Mouse (Mus musculus): Measurements from ENCODE around the gene Cd68. TPM values are rescaled to one million over a fixed set of nuclear protein-coding genes. Genes with fewer than 3 reads are reported as not detected.
"Not testable (repeated sequence)": the region's sequence is repeated elsewhere in the genome, so short reads cannot be mapped to it uniquely, and the experiment has no call there.

Gene Cd68
- polyA plus RNA-seq, 1 experiment from 2014 or later: 12.4 TPM

DNA sequence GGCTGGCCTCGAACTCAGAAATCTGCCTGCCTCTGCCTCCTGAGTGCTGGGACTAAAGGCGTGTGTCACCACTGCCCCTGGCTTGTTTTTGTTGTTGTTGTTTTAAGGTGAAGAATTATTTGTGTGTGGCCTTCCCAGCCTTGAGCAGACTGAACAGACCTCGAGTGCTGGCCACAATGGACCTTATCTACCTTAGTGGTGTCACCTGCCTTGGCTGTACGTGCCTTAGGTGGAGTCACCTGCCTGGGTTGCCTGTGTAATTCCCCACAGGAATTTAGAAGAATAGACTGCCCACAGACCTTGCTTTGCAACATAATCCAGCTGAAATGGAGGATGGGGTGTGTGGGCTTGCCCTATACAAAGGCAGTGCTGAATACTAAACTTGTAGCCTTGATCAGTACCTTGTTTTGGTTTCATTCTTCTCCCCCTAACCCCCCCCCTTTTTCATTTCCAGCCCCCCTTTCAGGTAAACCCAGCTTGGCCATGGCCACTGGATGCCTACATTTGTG is 42.0 kb upstream of the Cd68 start:
- 87% methylated on average over 4 of the region's 4 CpGs for WGBS
- H3K9me3 ChIP-seq (ENCODE audit: low read length): no peaks in the 10 kb centered on the region
- no peak overlapping the region for H3K4me3 ChIP-seq (ENCODE audit: low read length)
- H3K9ac ChIP-seq (replicated peaks; ENCODE audit: low read length): no peak overlapping the region
- no peaks in the 10 kb centered on the region for H3K4me1 ChIP-seq (ENCODE audit: insufficient read depth, low read length)
- H3K27ac ChIP-seq (ENCODE audit: low read length): no peak overlapping the region
- H3K27me3 ChIP-seq (ENCODE audit: insufficient read depth, low read length): no peaks in the 10 kb centered on the region
- no peak for ATAC-seq (ENCODE audit: low FRiP score, low TSS enrichment)
- H3K4me2 ChIP-seq (replicated peaks; ENCODE audit: low read depth, low read length): no peak overlapping the region
- no peaks in the 10 kb centered on the region for H3K36me3 ChIP-seq (ENCODE audit: insufficient read depth, low read length)

DNA sequence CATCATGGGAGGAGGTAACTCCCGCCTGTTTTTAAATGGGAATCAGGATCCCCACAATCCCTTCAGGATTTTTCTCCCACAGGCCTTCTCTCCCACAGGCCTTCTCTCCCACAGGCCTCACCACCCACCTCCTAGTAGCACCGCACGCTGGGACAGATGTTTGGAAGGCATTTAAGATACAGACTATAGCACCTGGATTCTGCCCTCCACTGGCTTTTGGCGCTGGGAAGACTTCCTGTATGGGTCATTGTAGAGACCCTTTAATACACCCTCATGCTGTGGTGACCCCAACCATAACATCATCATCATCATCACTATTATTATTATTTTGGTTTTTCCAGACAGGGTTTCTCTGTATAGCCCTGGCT is 41.5 kb upstream of the Cd68 start:
- Histone ChIP-seq H3K4me3 (ENCODE audit: low read length) (no peak overlapping the region), H3K4me1 (ENCODE audit: insufficient read depth, low read length) (no peaks in the 10 kb centered on the region), H3K36me3 (ENCODE audit: insufficient read depth, low read length) (no peaks in the 10 kb centered on the region), H3K9ac (replicated peaks; ENCODE audit: low read length) (no peak overlapping the region), H3K27ac (ENCODE audit: low read length) (no peak overlapping the region), H3K4me2 (replicated peaks; ENCODE audit: low read depth, low read length) (no peak overlapping the region), H3K27me3 (ENCODE audit: insufficient read depth, low read length) (no peaks in the 10 kb centered on the region), H3K9me3 (ENCODE audit: low read length) (no peaks in the 10 kb centered on the region)
- WGBS: 86% methylated on average over 4 of the region's 4 CpGs
- no peak for ATAC-seq (ENCODE audit: low FRiP score, low TSS enrichment)

DNA sequence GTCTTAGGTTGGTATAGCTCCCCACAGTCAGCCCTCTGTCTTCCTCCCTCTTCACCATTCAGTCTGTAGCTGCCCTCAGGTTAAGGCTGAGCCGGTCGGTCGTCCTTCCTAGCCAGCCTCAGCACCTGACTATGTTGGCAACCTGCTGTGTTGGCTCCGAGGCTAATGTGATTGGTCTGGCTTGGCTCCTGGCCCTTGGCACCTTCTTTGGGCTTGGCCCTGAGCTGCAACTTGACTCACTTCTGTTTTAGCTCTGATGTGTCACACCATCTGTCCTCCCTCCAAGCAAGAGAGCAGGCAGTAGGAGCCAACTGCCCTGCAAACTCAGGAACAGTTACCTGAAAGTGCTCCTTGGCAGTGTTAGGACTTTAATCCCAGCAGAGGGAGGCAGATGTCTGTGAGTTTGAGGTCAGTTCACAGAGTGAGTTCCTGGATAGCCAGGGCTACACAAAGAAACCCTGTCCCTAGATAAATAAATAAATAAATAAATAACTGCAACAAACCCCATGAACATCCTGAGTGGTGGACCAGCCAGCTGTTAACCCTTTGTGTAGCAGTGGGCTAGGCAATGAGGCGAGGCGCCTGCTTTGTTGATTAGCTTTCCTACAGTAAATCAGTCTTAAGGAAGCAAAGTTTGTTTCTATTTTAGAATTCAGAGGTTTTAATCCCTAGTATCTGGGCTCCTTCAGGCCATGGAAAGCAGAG is 41.0 kb upstream of the Cd68 start:
- 66% methylated on average over 6 of the region's 6 CpGs for WGBS
- no peaks in the 10 kb centered on the region for H3K9me3 ChIP-seq (ENCODE audit: low read length)

DNA sequence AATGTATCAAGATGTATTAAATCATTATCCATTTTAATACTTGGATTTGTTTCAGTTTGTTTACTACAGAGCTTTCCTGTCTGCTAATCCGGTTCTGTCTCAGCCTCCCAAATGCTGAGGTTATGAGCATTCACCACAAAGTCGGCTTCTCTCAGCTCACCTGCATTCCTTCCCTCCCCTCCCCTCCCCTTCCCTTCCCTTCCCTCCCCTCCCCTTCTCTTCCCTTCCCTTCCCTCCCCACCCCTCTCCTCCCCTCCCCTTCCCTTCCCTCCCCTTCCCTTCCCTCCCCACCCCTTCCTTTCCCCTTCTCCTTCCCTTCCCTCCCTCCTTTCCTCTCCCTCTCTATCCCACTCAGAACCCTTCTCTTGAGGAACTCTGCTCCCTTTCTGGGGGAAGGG is 38.7 kb upstream of the Cd68 start:
- WGBS: 29% methylated on average over 2 of the region's 2 CpGs

More for the DNA sequence above, 41.0 kb upstream of the Cd68 start:
- H3K4me2 ChIP-seq (replicated peaks; ENCODE audit: low read depth, low read length): no peak overlapping the region
- no peak overlapping the region for H3K9ac ChIP-seq (replicated peaks; ENCODE audit: low read length)
- no peaks in the 10 kb centered on the region for H3K27me3 ChIP-seq (ENCODE audit: insufficient read depth, low read length)
- H3K4me1 ChIP-seq (ENCODE audit: insufficient read depth, low read length): no peaks in the 10 kb centered on the region
- no peak overlapping the region for H3K27ac ChIP-seq (ENCODE audit: low read length)
- H3K36me3 ChIP-seq (ENCODE audit: insufficient read depth, low read length): no peaks in the 10 kb centered on the region
- no peak for ATAC-seq (ENCODE audit: low FRiP score, low TSS enrichment)
- H3K4me3 ChIP-seq (ENCODE audit: low read length): no peak overlapping the region

DNA sequence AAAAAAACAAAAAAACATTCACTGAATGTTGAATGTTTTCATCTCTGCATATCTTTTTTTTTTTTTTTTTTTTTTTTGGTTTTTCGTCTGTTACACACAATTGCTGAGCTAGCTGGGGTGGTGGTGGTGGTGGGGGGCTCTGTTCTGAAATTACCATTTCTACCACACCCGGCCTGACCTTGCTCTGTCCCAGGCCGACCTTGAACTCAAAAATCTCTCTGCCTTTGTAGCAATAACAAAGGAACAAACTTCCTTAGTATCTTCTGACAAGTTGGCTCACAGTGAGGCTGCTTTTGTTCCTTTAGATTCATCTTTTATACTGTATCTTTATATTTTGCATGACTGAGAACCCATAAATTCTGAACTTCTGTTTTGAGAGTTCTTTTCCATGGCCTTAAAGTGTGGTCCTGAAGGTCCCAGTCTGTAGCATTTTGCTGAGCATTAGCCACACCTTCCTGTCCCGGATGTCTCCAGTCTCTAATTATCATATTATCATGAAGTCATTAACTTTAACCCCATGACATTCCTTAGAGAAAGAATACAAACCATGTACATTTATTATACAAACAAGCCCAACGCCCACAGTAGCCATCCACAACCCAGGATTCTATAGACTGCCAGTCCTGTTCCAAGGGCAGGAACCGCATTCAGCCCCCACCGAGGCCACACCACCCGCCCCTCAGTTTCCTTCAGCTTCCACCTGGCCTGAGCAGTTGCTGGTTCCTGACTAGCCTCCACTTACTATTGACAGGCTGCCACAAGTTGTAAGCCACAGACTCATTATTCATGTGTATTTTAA is 38.1 kb upstream of the Cd68 start:
- ATAC-seq (ENCODE audit: low FRiP score, low TSS enrichment): no peak
- no peaks in the 10 kb centered on the region for H3K36me3 ChIP-seq (ENCODE audit: insufficient read depth, low read length)
- no peak overlapping the region for H3K9ac ChIP-seq (replicated peaks; ENCODE audit: low read length)
- H3K4me1 ChIP-seq (ENCODE audit: insufficient read depth, low read length): no peaks in the 10 kb centered on the region
- no peak overlapping the region for H3K4me2 ChIP-seq (replicated peaks; ENCODE audit: low read depth, low read length)
- H3K27ac ChIP-seq (ENCODE audit: low read length): no peak overlapping the region
- H3K9me3 ChIP-seq (ENCODE audit: low read length): no peaks in the 10 kb centered on the region
- WGBS: 68% methylated on average over 8 of the region's 8 CpGs
- no peaks in the 10 kb centered on the region for H3K27me3 ChIP-seq (ENCODE audit: insufficient read depth, low read length)
- H3K4me3 ChIP-seq (ENCODE audit: low read length): no peak overlapping the region

More for the DNA sequence above, 38.7 kb upstream of the Cd68 start:
- H3K27ac ChIP-seq (ENCODE audit: low read length): no peak overlapping the region
- no peaks in the 10 kb centered on the region for H3K9me3 ChIP-seq (ENCODE audit: low read length)
- no peaks in the 10 kb centered on the region for H3K27me3 ChIP-seq (ENCODE audit: insufficient read depth, low read length)
- no peaks in the 10 kb centered on the region for H3K36me3 ChIP-seq (ENCODE audit: insufficient read depth, low read length)
- no peak for ATAC-seq (ENCODE audit: low FRiP score, low TSS enrichment)
- H3K4me2 ChIP-seq (replicated peaks; ENCODE audit: low read depth, low read length): no peak overlapping the region
- no peak overlapping the region for H3K4me3 ChIP-seq (ENCODE audit: low read length)
- no peak overlapping the region for H3K9ac ChIP-seq (replicated peaks; ENCODE audit: low read length)
- no peaks in the 10 kb centered on the region for H3K4me1 ChIP-seq (ENCODE audit: insufficient read depth, low read length)

DNA sequence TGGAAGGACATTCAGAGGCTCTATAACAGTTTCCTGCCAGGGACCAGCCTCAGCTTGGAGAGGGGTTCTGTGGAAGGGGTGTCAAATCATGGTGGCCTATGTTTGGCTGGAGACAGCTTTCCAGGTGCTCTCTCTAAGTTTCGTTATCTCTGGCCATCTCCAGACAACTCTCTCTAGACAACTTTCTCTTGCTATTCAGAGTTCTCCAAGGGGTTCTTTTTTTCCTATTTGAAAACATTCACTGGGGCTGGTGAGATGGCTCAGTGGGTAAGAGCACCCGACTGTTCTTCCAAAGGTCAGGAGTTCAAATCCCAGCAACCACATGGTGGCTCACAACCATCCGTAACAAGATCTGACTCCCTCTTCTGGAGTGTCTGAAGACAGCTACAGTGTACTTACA is 37.4 kb upstream of the Cd68 start:
- not testable (repeated sequence) for H3K27me3 ChIP-seq (ENCODE audit: insufficient read depth, low read length); H3K9me3 ChIP-seq (ENCODE audit: low read length); H3K4me1 ChIP-seq (ENCODE audit: insufficient read depth, low read length); H3K9ac ChIP-seq (replicated peaks; ENCODE audit: low read length); H3K4me3 ChIP-seq (ENCODE audit: low read length); H3K4me2 ChIP-seq (replicated peaks; ENCODE audit: low read depth, low read length); H3K36me3 ChIP-seq (ENCODE audit: insufficient read depth, low read length); ATAC-seq (ENCODE audit: low FRiP score, low TSS enrichment); H3K27ac ChIP-seq (ENCODE audit: low read length)
- WGBS: 57% methylated on average over 2 of the region's 3 CpGs

DNA sequence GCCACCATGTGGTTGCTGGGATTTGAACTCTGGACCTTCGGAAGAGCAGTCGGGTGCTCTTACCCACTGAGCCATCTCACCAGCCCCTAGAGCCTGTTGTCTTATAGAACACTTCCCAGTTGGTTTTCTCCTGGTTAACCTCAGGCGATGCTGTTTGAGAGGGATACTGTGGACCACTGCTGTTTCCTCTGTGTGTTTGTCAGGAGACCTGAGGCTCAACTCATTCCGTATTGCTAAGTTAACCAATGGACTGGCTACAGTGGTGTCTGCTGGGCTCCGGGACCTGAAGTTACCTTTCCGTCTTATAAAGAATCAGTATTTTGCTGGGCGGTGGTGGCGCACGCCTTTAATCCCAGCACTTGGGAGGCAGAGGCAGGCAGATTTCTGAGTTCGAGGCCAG is 36.9 kb upstream of the Cd68 start:
- H3K9ac ChIP-seq (replicated peaks; ENCODE audit: low read length); H3K4me1 ChIP-seq (ENCODE audit: insufficient read depth, low read length); H3K4me3 ChIP-seq (ENCODE audit: low read length); ATAC-seq (ENCODE audit: low FRiP score, low TSS enrichment); H3K4me2 ChIP-seq (replicated peaks; ENCODE audit: low read depth, low read length); H3K27ac ChIP-seq (ENCODE audit: low read length); H3K36me3 ChIP-seq (ENCODE audit: insufficient read depth, low read length); H3K27me3 ChIP-seq (ENCODE audit: insufficient read depth, low read length); H3K9me3 ChIP-seq (ENCODE audit: low read length): not testable (repeated sequence)
- WGBS: 95% methylated on average over 10 of the region's 10 CpGs

DNA sequence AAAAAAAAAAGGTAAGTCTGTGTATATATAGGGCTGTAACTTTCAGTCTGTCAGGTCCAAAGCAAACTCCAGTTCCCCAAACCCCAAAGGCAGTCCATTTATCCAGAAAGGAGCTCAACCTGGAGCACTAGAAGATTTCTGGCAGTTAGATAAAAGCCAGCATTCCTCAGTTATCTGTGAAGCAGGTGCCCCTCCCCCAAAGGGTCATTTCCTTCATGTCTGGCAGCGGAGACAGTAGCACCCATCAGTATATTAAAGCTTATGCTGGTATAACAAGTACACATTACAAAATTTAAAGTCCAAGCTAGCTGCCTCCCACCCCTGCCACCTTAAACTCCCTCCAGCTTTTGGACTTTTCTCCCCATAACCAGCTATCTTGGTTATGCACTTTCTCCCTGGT is 33.6 kb upstream of the Cd68 start:
- Histone ChIP-seq H3K36me3 (ENCODE audit: insufficient read depth, low read length) (no peaks in the 10 kb centered on the region), H3K27me3 (ENCODE audit: insufficient read depth, low read length) (no peaks in the 10 kb centered on the region), H3K4me1 (ENCODE audit: insufficient read depth, low read length) (peaks cover 9% of the 10 kb centered on the region), H3K9ac (replicated peaks; ENCODE audit: low read length) (no peak overlapping the region), H3K4me3 (ENCODE audit: low read length) (no peak overlapping the region), H3K27ac (ENCODE audit: low read length) (no peak overlapping the region), H3K4me2 (replicated peaks; ENCODE audit: low read depth, low read length) (no peak overlapping the region), H3K9me3 (ENCODE audit: low read length) (no peaks in the 10 kb centered on the region)
- WGBS: 56% methylated on average over 1 of the region's 1 CpGs
- ATAC-seq (ENCODE audit: low FRiP score, low TSS enrichment): no peak

DNA sequence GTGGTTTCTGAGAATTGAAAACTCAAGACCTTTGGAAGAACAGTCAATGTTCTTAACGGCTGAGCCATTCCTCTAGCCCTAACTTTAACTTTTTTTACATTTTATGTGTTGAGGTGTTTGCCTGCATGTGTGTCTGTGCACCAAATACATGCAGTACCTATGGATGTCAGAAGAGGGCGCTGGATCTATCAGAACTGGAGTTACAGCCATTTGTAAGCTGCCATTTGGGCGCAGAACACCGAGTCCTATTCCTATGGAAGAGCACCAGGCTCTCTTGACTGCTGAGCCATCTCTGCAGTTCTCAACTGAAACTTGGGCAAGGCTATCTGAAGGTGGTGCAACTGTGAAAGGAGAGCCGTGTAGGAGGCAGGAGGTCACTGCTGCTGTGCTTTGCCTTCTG is 32.6 kb upstream of the Cd68 start:
- ATAC-seq (ENCODE audit: low FRiP score, low TSS enrichment): no peak
- Histone ChIP-seq H3K9ac (replicated peaks; ENCODE audit: low read length) (no peak overlapping the region), H3K36me3 (ENCODE audit: insufficient read depth, low read length) (no peaks in the 10 kb centered on the region), H3K4me2 (replicated peaks; ENCODE audit: low read depth, low read length) (no peak overlapping the region), H3K4me1 (ENCODE audit: insufficient read depth, low read length) (peaks cover 10% of the 10 kb centered on the region), H3K27me3 (ENCODE audit: insufficient read depth, low read length) (no peaks in the 10 kb centered on the region), H3K27ac (ENCODE audit: low read length) (no peak overlapping the region), H3K9me3 (ENCODE audit: low read length) (no peaks in the 10 kb centered on the region), H3K4me3 (ENCODE audit: low read length) (no peak overlapping the region)
- WGBS: 66% methylated on average over 5 of the region's 5 CpGs

DNA sequence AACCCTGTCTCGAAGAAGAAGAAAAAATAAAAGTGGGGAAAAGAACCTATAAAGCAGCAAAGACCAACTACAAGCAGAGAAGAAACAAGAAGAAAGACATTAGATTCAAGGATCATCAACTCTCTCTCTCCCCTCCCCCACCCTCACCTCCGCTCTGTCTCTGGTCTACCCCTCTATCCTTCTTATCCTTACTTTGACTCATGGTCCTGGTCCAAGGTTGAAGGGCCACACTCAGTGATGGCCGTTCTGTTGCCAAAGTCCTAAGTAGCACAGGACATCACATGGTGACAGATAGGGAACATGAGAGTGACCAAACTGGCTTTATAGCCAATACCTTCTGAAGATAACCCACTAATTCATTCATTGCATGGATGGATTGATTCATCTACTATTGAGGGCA is 31.4 kb upstream of the Cd68 start:
- no peak overlapping the region for H3K27ac ChIP-seq (ENCODE audit: low read length)
- H3K4me3 ChIP-seq (ENCODE audit: low read length): no peak overlapping the region
- H3K36me3 ChIP-seq (ENCODE audit: insufficient read depth, low read length): no peaks in the 10 kb centered on the region
- 79% methylated on average over 3 of the region's 3 CpGs for WGBS
- H3K27me3 ChIP-seq (ENCODE audit: insufficient read depth, low read length): no peaks in the 10 kb centered on the region
- no peak overlapping the region for H3K9ac ChIP-seq (replicated peaks; ENCODE audit: low read length)
- no peaks in the 10 kb centered on the region for H3K9me3 ChIP-seq (ENCODE audit: low read length)
- no peak for ATAC-seq (ENCODE audit: low FRiP score, low TSS enrichment)
- H3K4me2 ChIP-seq (replicated peaks; ENCODE audit: low read depth, low read length): no peak overlapping the region
- peaks cover 18% of the 10 kb centered on the region for H3K4me1 ChIP-seq (ENCODE audit: insufficient read depth, low read length)
